In genomic region chr15:83252060-83252459, GRCm38 (mm10) we compare ENCODE assay signal across 9 mouse cellular contexts. TPM values are rescaled to one million over a fixed set of nuclear protein-coding genes. Genes with fewer than 3 reads are reported as not detected.
A peak's percentile ranks its signal among the peaks of the same experiment; 100 is the strongest.
DNase-seq lines count a peak whose midpoint lies in the region; ATAC-seq lines count a peak whose summit lies in the region.
"Had no signal": no experiment of that assay in that cellular context is flagged by ENCODE, and none has a peak within 500 bp of the region (broad histone marks: within the 10 kb centered on the region; RNA-seq: fewer than 3 reads in every experiment).

No protein-coding gene starts in this region.

- DNase-seq in urinary bladder, postnatal 14 days (ENCODE audit: low spot score): peak; percentile 52
- DNase-seq in urinary bladder, postnatal 10 days (ENCODE audit: low spot score): no peak
- DNase-seq in kidney, postnatal 10 days: peak; percentile 57
- DNase-seq in frontal cortex, adult 2 months (ENCODE audit: extremely low spot score in 1 of 2, low spot score in 1 of 2): no peak
- no peak for DNase-seq in layer of hippocampus, adult 8-10 months (ENCODE audit: low spot score in 2 of 2)
- no peak for DNase-seq in midbrain, embryonic 11.5 days (ENCODE audit: low spot score, missing footprints)
- DNase-seq in layer of hippocampus, adult 9-11 months: no peak

- peaks cover 4% of the 10 kb centered on the region; the same call in 1 of the 2 replicates for H3K9me3 ChIP-seq in heart, embryonic 13.5 days
- H3K9me3 ChIP-seq in midbrain, embryonic 11.5 days (ENCODE audit: control insufficient read depth, low read length): no peaks in the 10 kb centered on the region
- H3K9me3 ChIP-seq: liver, embryonic 15.5 days had no signal

- H3K27ac ChIP-seq in heart, embryonic 13.5 days (replicated peaks): no peak overlapping the region
- no peak overlapping the region for H3K27ac ChIP-seq in midbrain, embryonic 11.5 days (ENCODE audit: low read depth, low read length)
- H3K27ac ChIP-seq: liver, embryonic 15.5 days had no signal

- peaks cover 13% of the 10 kb centered on the region for H3K4me1 ChIP-seq in heart, embryonic 13.5 days
- H3K4me1 ChIP-seq in midbrain, embryonic 11.5 days (ENCODE audit: control insufficient read depth, insufficient read depth, low read length): peaks cover 7% of the 10 kb centered on the region; the same call in 1 of the 2 replicates

- H3K9ac ChIP-seq in heart, embryonic 13.5 days: no peak overlapping the region
- no peak overlapping the region for H3K9ac ChIP-seq in midbrain, embryonic 11.5 days (ENCODE audit: low read length)
- H3K9ac ChIP-seq: liver, embryonic 15.5 days had no signal

- H3K4me3 ChIP-seq in heart, embryonic 13.5 days: no peak overlapping the region; the same call in 1 of the 2 replicates
- no peak overlapping the region for H3K4me3 ChIP-seq in midbrain, embryonic 11.5 days (ENCODE audit: low read depth, low read length)

- H3K4me2 ChIP-seq in heart, embryonic 13.5 days: peak overlapping the region; percentile 93; the same call in 1 of the 2 replicates
- no peak overlapping the region for H3K4me2 ChIP-seq in midbrain, embryonic 11.5 days

- no peak for ATAC-seq in heart, embryonic 13.5 days (ENCODE audit: extremely low read depth, insufficient number of reproducible peaks, low FRiP score, low TSS enrichment)
- no peak for ATAC-seq in midbrain, embryonic 11.5 days (ENCODE audit: low FRiP score)

- no peaks in the 10 kb centered on the region for H3K36me3 ChIP-seq in heart, embryonic 13.5 days
- no peaks in the 10 kb centered on the region for H3K36me3 ChIP-seq in midbrain, embryonic 11.5 days (ENCODE audit: control insufficient read depth, insufficient read depth, low read length)
- H3K36me3 ChIP-seq: liver, embryonic 15.5 days had no signal

- peaks cover 59% of the 10 kb centered on the region for H3K27me3 ChIP-seq in heart, embryonic 13.5 days (replicated peaks)
- peaks cover 20% of the 10 kb centered on the region for H3K27me3 ChIP-seq in midbrain, embryonic 11.5 days (ENCODE audit: control insufficient read depth, insufficient read depth, low read length)

- 60% methylated on average over 14 of the region's 14 CpGs for WGBS in heart, embryonic 13.5 days
- WGBS in midbrain, embryonic 11.5 days: 80% methylated on average over 14 of the region's 14 CpGs

RNA-seq across cellular contexts. Expression of gene A4galt, which starts 0.5 kb away (rescaled TPM):
- 0.42 and 0.47 TPM in 2 replicates for polyA plus RNA-seq in heart, embryonic 13.5 days (2015; fragmentation: Nextera tagmentation; extraction: Ambion mirVana)
- polyA plus RNA-seq in frontal cortex, adult 2 months (2012; rRNA removed): 5.0 and 6.7 TPM in 2 replicates
- total RNA-seq in layer of hippocampus, adult 8-10 months (2022): 1 to 10 TPM; 3.7 to 4.5 (median 4.3) TPM
- 1.4 and 1.6 TPM in 2 replicates for polyA plus RNA-seq in midbrain, embryonic 11.5 days (2014; fragmentation: Nextera tagmentation; extraction: Ambion mirVana)

Comparison
In these comparisons a context has a peak if more than half of its experiments do, and no peak if none do; other contexts are left out.
1. DNase-seq: peak in urinary bladder, postnatal 14 days (single experiment) and kidney, postnatal 10 days (single experiment); none in urinary bladder, postnatal 10 days (single experiment), frontal cortex, adult 2 months (0 of 2), layer of hippocampus, adult 8-10 months (0 of 2), midbrain, embryonic 11.5 days (single experiment) and layer of hippocampus, adult 9-11 months (single experiment).